Mouse (Mus musculus): ENCODE results near the gene Lama2.
A peak's percentile ranks its signal among the peaks of the same experiment; 100 is the strongest.

The Lama2 gene

GRCm38 (mm10) chr10:27174271-27174670 is 445.3 kb downstream of the Lama2 start:
- DNase-seq: no peak

- no peak for DNase-seq
Observed at GRCm38 (mm10) chr10:27164738-27165137, 454.8 kb downstream of the Lama2 start.

DNA sequence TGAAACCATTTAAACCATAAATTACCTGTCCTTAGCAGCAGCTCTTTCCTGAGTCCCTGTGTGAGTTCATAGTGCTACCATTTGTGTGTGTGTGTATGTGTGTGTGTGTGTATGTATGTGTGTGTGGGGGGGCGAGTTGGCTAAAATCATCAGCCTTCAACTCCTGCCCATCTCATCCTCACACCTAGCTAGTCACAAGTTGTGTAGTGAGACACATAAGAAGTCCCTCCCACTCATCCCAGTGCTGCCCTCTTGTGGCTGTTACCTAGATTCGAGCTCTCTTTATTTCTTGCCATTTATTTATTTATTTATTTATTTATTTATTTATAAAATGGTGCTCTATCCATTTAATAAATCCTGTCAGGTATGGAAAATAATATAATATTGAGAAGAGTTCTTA is 457.2 kb downstream of the Lama2 start:
- no peak for DNase-seq

GRCm38 (mm10) chr10:27150220-27150619 is 469.3 kb downstream of the Lama2 start:
- no peak for DNase-seq

DNA sequence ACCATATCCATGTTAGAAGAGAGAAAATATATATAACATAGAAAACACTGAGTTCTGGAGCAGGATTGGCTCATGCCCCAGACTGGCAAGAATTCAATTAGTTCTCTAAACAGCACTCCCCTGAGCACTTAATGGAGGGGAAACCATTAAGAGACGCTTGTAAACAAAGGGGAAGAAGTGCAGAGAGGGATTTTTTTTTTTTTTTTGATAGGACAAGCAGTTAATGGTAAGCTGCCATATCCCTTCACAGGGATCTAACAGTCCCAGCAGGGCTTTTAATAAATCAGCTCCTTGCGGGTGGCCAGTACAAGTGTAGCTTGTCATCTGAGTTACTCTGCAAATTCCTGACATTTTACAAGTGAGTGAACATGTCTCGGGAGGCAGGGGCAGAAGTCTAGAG is 479.1 kb downstream of the Lama2 start:
- no peak for DNase-seq

DNA sequence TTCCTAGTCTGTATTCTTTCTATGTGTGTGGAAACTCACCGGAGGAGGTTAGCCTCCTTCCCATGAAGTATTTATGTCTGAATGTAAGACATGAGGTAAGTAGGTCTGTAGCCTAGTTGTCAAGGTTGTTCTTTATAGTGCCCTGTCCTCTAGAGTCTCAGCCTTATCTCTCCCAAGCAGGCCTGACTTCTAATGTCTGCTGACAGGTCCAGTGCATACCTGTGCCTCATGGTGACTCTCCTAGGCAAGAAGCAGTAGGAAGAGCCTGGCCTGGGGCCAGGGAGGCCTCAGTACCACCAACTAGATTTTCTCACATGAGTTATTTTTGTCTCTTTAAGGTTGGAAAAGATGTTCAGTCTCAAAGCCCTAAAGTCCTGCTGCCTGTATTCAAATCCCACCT is 483.8 kb downstream of the Lama2 start:
- DNase-seq: no peak

- peak; percentile 34 for DNase-seq
Observed at GRCm38 (mm10) chr10:27133135-27133534, 486.4 kb downstream of the Lama2 start.

- peak; percentile 23 for DNase-seq
Observed at GRCm38 (mm10) chr10:27127454-27127853, 492.1 kb downstream of the Lama2 start.

- no peak for DNase-seq
Observed at GRCm38 (mm10) chr10:27123763-27124162, 495.8 kb downstream of the Lama2 start.

DNA sequence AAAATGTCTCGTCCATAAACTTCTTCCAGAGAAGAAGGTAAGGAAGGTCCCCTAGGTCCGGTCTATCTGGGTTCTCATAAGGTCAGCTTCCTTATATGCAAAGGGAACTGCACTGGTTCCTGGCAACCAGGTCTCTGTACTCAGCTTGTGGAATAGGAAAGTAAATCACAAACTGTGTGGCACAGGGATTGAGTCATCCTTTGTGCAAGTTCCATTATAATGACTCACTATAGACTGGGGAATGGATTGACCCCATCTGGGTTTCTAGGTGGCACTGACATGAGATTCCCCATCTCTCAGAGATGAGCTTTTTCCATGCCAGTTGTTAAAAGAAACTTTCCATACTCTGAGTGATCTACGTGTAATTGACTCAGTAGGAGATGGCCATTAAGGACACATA is 501.7 kb downstream of the Lama2 start:
- DNase-seq: no peak

DNA sequence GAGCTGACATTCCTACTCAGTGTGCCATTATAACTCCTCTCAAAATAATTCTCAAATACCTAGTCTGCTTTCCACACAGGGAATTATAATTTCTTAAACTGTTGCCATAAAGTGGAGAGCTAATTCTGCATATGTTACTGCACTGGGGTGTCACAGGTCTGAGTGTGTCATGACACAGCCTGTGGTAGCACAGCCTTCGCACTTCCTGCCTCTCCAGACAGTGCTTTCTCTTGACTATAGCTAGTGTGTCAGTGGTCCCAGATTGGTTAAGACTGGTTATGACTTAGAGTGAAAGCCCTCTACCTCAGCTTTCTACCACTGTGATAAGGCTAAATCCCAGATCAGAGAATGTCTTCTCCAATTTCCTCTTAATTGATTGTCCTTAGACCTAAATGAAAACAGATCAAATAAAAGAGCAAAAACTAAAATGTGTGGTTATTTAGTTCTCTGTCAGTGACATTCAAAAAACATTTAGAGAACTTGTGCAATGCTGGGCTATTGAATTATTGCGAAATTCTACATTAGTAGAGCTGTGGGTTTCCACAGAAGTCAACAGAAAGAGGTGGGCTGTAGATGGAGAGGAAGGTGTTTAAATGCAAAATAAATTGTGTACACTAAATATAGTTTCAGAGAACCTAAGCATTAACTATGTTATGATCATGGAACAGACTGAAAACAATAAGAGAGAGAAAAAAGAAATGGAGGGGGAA is 502.5 kb downstream of the Lama2 start:
- no peak for DNase-seq

GRCm38 (mm10) chr10:27114131-27114530 is 505.4 kb downstream of the Lama2 start:
- no peak for DNase-seq

- peak; percentile 2 for DNase-seq
Observed at GRCm38 (mm10) chr10:27103811-27104210, 515.7 kb downstream of the Lama2 start.

DNA sequence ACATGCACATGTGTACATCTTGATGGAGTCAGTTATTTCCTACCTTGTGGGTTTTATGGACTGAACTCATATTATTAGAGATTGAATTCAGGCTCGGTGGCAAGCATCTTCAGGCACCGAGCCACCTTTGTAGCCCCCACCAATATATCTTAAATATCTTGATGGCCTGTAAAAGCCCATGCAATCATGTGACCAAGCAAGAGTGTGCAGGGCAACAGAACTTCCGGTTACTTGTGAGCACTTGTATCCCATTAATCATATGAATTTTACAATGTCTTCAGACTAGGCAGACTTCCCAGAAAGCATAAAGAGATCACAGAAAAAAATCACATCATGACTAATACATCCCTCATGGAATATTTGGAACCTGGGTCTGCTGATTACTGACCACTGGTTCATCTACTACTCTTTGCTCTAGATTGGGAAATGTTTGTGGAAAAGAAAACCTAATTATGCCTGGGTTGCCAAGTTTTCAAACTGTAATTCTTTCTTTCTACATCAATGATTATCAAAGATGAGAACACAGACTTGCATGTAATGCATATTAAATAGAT is 517.7 kb downstream of the Lama2 start:
- no peak for DNase-seq

GRCm38 (mm10) chr10:27077113-27077512 is 542.4 kb downstream of the Lama2 start:
- DNase-seq: no peak

DNA sequence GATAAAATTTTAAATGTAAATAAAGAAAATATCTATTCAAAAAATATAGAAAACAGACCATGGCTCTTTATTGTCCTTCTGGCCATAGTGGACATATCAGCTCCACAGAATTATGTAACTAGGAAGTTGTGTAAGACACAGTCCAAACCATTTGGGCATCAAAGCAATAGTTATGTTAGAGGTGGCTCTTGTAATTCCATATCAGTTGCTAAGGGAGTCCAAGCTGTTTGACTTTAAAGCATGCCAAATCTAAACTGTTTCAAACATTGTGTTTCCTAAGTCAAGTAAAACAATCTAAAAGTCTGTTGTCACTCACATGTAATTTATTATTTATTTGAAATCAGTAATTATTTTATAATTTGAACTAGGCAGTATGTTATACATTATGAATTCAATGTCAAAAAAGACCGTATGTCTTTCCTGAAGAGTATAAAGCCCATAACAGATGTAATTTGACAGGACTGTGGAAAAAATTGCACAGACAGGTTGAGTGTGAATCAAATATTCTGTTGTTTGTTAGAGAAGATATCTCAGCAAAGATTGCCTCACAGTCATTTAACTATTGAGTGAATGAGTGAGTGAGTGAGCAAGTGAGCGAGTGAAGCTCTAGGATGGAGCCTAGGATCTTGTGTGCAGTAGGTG is 550.6 kb downstream of the Lama2 start:
- no peak for DNase-seq

- DNase-seq: no peak
Observed at GRCm38 (mm10) chr10:27063671-27064070, 555.9 kb downstream of the Lama2 start.

GRCm38 (mm10) chr10:27054488-27054887 is 565.1 kb downstream of the Lama2 start:
- DNase-seq: no peak

GRCm38 (mm10) chr10:27047196-27047595 is 572.4 kb downstream of the Lama2 start:
- no peak for DNase-seq

DNA sequence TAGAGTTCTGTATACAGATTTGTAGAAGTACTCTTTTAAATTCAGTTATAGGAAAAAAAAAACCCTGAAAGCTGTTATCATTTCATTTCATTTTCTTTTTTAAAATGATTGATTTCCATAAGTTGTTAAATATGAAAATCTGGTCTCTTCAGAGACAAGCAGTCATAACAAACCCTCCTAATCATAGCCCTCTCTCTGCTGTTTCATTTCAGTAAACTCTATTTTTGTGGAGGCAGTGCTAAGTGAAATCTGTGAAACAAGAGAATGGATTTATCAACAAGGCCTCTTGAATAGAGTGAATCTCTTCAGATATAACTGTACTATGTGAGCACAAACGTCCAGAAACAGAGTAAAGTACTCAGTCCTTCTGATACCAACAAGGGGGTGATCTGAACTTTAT is 577.7 kb downstream of the Lama2 start:
- no peak for DNase-seq

DNA sequence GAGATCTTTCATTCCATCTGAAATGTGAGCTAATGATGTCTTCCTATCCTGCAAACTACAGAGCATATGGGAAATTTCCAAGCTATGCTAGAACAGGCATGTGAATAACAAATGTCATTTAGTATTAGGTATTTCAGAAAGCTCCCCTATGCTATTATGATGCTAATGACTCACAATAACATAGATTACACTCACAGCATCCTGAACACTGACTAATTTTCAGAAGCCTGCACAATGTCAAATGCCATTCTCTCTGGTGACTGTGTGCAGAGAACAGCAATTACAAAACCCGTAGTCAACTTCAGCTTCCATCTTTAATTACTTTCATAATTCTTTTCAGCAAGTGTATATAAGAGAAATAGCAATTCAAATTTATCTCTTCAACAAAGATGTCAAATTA is 596.9 kb downstream of the Lama2 start:
- no peak for DNase-seq

- no peak for DNase-seq
Observed at GRCm38 (mm10) chr10:27012804-27013365, 606.7 kb downstream of the Lama2 start.

GRCm38 (mm10) chr10:27007364-27007763 is 612.2 kb downstream of the Lama2 start:
- DNase-seq: peak; percentile 0

DNA sequence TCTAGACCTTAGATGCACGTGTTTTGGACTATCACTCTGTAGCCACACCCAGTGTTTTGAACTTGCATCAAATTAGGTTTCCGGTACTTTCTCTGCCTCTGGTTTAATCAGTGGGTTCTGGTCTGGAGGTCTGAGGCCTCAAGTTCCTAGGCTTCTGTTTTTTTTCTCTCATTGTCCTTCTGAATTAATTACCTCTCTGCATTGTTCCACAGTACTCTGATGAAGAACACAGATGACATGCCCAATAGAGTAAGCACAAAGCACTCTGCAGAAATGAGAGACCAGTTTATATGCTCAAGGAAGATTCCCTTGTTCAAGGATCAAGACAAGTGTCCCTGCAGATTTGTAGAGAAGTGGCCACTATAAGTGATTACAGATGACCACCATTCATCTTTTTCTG is 613.8 kb downstream of the Lama2 start:
- DNase-seq: no peak

Data from cerebellum, adult 9-10 months (tissue).